Mouse (Mus musculus): Measurements from ENCODE around the gene Slc45a1.

The Slc45a1 gene

GRCm38 (mm10) chr4:150659926-150660610 lies 8.1 kb upstream of the Slc45a1 start:
- DNase-seq (ENCODE audit: low spot score): no peak

DNA sequence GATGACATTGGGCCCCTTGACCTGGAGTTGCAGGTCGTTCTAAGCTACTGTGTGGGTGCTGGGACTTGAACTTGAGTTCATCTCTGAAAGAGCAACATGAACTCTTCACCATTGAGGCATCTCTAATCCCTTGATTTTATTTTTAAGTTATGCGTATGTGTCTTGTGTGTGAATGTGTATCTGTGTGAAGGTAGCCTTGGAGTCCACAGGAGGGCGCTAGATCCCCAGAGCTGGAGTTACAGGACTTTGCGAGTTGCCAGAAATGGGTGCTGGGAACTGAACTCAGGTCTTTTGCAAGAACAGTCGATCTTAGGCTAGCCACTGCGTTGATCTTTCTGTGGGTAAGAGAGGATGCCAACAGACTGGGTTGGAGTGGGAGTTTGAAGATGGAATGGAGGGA lies 4.5 kb upstream of the Slc45a1 start:
- peak; percentile 55 for DNase-seq (ENCODE audit: low spot score)

DNA sequence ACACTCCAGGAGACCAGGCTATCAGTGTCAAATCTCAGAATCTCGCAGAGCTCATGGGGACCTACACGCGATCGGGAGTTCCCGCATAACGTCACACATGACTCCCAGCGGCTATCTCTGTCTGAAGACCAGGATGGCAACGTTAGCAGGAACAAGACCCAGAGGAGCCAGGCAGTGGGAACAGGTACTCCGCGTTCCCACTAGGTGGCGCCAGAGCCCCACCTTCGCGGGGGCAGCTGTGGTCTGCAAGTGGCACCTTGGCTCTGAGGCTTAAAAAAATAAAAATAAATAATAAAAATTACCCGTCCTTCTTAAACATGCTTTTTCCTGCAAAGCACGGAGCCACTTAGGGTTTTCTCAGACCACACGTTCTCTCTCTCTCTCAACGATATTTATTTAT lies 4.0 kb upstream of the Slc45a1 start:
- DNase-seq (ENCODE audit: low spot score): peak; percentile 83

GRCm38 (mm10) chr4:150653072-150653599 lies 1.2 kb upstream of the Slc45a1 start:
- DNase-seq (ENCODE audit: low spot score): no peak

- DNase-seq (ENCODE audit: low spot score): no peak
These were observed 2.6 kb downstream of the Slc45a1 start for GRCm38 (mm10) chr4:150649327-150649726.

DNA sequence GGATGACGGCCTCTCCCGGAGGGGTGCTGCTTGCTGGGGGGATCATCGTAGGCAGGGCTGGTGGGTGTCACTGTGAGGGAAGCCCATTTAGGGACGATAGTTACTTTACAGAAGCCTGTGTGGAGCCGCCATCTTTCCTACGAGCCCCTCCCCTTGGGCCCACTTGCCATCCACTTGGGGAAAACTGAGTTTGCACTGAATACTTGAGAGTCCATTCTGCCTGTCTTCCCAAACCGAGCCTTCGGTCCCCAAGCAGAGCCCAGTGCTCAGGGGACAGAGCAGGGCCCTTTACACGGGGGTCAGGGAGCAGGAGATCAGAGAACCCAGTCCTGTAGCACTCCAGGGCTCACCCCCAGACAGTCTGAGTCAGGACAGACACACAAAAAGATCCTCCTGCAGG lies 7.7 kb downstream of the Slc45a1 start:
- DNase-seq (ENCODE audit: low spot score): no peak

GRCm38 (mm10) chr4:150636635-150637034 lies 15.3 kb downstream of the Slc45a1 start:
- DNase-seq (ENCODE audit: low spot score): no peak

- DNase-seq (ENCODE audit: low spot score): no peak
These were observed 16.4 kb downstream of the Slc45a1 start for GRCm38 (mm10) chr4:150635568-150635967.

GRCm38 (mm10) chr4:150629266-150629665 lies 22.7 kb downstream of the Slc45a1 start:
- no peak for DNase-seq (ENCODE audit: low spot score)

DNA sequence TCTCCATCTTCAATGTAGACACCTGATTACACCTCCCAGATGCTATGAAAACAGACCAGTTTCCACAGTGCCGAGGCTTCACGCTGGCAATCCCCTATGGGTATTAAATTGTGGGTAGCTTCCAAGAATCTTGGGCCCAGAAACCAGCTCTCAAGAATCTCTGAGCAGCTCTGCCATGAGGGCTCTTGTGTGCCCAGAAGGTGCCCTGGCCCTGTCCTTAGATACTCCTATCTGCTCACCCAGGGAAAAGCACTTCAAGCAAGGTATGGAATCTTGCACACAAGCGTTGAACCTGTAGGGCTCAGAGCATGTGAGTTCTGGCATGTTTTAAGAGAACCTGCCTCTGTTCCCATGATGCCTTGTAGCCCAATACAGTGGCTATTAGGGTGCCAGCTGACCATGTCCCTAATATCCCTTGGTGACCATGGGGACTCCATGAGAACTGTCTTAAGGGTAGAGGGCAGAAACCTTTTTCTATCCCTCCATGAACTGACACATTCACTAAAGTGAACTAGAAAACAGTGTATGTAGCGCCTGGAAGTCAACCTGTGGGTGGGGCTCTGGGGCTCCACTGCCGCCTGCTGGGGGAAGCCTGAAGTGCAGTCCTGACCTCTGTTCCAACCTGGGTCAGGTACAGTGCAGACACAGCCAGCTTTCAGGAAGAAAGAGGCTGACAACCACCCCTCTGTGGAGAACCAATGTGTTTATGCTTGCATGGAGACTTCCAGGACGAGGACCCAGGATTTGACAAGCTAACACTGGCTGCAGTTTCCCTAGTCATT lies 25.8 kb downstream of the Slc45a1 start:
- no peak for DNase-seq (ENCODE audit: low spot score)

DNA sequence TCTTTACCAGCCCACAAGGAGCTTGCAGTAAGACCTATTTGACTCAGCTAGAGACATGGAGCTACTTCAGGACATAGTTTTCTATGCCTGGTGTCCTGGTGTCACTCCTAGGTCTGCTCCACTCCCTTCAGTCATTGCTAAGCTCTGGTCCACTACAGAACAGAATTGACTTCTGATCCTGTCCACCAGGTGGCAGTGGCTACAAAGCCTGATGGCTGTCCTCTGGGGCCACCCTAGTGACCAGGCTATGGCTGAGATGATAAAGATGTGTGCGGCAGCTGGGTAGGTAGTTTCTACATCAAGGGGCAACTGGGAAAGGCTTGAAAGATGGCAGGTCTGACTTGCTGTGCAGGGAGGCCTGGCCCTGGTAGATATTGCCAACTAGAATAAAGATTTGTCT lies 26.5 kb downstream of the Slc45a1 start:
- DNase-seq (ENCODE audit: low spot score): peak; percentile 58

DNA sequence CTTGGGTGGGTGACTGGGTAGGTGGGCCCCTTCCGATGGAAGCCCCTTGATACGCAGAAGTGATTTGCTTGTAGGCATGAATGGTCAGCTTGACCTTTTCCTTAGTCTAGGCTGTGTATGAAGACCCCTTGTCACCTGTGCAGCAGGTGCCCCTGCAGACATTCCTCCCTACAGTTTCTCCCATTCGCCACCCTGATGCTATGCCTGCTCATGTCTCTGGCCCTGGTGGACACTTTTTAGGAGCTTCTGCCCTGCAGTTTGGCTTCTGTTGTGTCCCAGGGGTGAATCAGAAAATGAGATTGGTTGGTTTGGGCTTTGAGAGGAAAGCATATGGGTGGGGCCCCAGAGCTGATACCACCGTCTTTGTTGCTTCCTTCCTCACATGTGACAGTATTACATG lies 27.0 kb downstream of the Slc45a1 start:
- DNase-seq (ENCODE audit: low spot score): no peak

- no peak for DNase-seq (ENCODE audit: low spot score)
These were observed 27.7 kb downstream of the Slc45a1 start for GRCm38 (mm10) chr4:150624214-150624823.

DNA sequence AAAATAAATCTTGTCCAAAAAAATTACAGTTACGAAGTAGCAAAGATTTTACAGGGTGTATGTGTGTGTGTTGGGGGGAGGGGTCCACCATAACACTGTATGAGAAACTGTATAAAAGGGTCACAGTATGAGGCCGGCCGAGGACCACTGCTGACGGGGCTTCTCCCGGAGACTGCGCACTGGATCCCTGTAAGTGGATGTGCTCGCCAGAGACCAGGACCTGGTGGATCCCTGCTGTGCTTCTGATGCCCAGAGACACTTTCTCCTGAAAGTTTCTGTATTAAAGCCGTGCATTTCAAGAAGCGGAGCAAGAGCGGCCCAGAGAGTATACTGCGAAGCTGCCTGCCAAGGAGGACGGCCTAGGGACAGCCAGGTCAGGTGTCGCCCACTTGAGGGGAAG lies 29.3 kb downstream of the Slc45a1 start:
- DNase-seq (ENCODE audit: low spot score): no peak

DNA sequence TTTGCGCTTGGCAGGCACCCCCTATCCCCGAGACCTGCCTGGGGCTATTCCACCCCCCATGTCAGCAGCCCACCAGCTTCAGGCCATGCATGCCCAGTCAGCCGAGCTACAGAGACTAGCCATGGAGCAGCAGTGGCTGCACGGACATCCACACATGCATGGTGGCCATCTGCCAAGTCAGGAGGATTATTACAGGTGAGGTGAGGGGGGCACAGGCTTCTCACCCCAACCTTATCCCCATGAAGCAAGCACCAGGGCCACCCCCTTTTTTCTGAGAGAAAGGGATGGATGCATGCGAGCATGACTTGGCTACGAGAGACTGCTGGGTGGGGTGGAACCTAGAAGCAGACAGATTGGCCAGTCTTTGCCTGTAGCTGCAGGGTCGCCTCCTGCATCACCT lies 33.0 kb downstream of the Slc45a1 start:
- no peak for DNase-seq (ENCODE audit: low spot score)

DNA sequence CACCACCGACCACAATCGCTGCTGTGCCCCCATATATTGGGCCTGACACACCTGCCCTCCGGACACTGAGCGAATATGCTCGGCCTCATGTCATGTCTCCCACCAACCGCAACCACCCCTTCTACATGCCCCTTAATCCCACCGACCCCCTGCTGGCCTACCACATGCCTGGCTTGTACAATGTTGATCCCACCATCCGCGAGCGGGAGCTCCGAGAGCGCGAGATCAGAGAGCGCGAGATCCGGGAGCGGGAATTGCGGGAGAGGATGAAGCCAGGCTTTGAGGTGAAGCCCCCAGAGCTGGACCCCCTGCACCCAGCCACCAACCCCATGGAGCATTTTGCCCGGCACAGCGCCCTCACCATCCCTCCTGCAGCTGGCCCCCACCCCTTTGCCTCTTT lies 35.1 kb downstream of the Slc45a1 start:
- DNase-seq (ENCODE audit: low spot score): no peak

GRCm38 (mm10) chr4:150616029-150616420 lies 35.9 kb downstream of the Slc45a1 start:
- DNase-seq (ENCODE audit: low spot score): peak; percentile 36

- DNase-seq (ENCODE audit: low spot score): no peak
These were observed 36.5 kb downstream of the Slc45a1 start for GRCm38 (mm10) chr4:150615251-150616028.

GRCm38 (mm10) chr4:150613715-150614114 lies 38.3 kb downstream of the Slc45a1 start:
- no peak for DNase-seq (ENCODE audit: low spot score)

DNA sequence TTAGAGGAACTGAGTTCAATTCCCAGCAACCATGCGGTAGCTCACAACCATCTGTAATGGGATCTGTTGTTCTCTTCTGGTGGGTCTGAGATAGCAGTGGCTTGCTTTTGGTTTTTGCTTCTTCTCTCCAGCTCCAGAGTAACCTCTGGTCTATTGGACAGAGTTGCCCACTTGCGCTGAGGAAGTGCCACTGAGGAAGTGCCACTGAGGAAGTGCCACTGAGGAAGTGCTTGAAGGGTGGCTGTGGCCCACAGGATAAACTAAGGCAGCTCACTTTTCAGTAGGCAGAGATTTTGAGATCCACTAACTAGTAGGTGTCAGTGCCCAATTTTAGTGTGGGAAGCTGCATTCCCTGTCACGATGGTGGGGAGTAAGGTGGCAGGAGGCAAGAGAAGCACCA lies 43.3 kb downstream of the Slc45a1 start:
- no peak for DNase-seq (ENCODE audit: low spot score)

- DNase-seq (ENCODE audit: low spot score): no peak
These were observed 45.4 kb downstream of the Slc45a1 start for GRCm38 (mm10) chr4:150606449-150607161.

DNA sequence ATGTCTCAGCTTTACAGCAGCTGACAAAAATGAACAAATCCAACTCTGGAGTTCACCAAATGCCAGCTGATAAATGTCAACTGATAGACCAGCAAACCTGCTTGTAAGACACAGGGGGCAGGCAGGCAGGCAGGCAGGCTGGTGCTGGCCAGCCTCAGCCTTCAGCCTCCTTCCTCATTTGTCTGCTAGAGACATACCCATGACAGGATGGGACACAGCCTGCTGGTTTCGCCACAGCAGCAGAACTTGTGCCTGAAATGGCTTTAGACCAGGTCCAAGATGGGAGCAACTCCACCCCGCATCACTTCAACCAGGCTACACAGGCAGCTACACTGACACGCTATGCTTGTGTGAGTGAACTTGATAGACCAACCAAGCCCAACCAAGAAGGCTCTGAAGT lies 46.2 kb downstream of the Slc45a1 start:
- DNase-seq (ENCODE audit: low spot score): no peak

Data from testis, postnatal 14 days (tissue).